ENCODE assay signal across 12 mouse cellular contexts in the genomic region with DNA sequence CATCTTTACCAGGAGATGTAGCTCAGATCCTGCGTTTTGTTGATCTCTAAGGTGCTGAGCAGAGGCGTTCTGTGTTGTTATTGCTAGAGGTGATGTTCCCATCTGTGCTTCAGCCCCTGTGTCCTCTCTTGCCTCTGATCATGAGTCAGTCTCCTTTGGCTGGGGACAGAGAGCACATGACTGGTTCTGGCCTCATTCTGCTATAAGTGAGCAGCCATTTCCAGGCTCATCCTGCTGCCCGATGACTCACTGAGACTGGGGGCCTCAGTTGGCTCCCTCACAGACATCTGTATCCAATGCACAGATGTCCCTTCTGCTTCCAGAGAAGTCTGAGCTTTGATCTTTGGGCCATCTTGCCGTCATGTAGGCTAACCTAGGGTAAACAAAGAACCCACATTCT.
A peak's percentile ranks its signal among the peaks of the same experiment; 100 is the strongest.
DNase-seq lines count a peak whose midpoint lies in the region; ATAC-seq and TF ChIP-seq lines count a peak whose summit lies in the region.
"Had no signal": no experiment of that assay in that cellular context is flagged by ENCODE, and none has a peak within 500 bp of the region (broad histone marks: within the 10 kb centered on the region; RNA-seq: fewer than 3 reads in every experiment).

No protein-coding gene starts in this region.

- H3K4me2 ChIP-seq in heart, embryonic 15.5 days = no peak overlapping the region
- no peak overlapping the region for H3K4me2 ChIP-seq in hindbrain, embryonic 13.5 days
- H3K4me2 ChIP-seq in midbrain, postnatal 0 days (ENCODE audit: low read depth, low read length, poor library complexity, severe bottlenecking) = no peak overlapping the region
- H3K4me2 ChIP-seq: liver, embryonic 11.5 days; midbrain, embryonic 12.5 days had no signal

- H3K4me3 ChIP-seq in heart, embryonic 10.5 days = no peak overlapping the region
- H3K4me3 ChIP-seq in heart, embryonic 15.5 days = no peak overlapping the region
- H3K4me3 ChIP-seq in hindbrain, embryonic 13.5 days = no peak overlapping the region
- H3K4me3 ChIP-seq in midbrain, postnatal 0 days (ENCODE audit: low read depth, low read length) = no peak overlapping the region
- H3K4me3 ChIP-seq: layer of hippocampus, adult 2 months; midbrain, embryonic 12.5 days had no signal

- H3K36me3 ChIP-seq in heart, embryonic 10.5 days = no peaks in the 10 kb centered on the region
- H3K36me3 ChIP-seq in heart, embryonic 15.5 days = no peaks in the 10 kb centered on the region
- H3K36me3 ChIP-seq in hindbrain, embryonic 13.5 days = no peaks in the 10 kb centered on the region
- no peaks in the 10 kb centered on the region for H3K36me3 ChIP-seq in midbrain, postnatal 0 days (ENCODE audit: insufficient read depth, low read length)
- H3K36me3 ChIP-seq: midbrain, embryonic 12.5 days had no signal

- no peaks in the 10 kb centered on the region for H3K4me1 ChIP-seq in heart, embryonic 10.5 days
- no peaks in the 10 kb centered on the region; the same call in 1 of the 2 replicates for H3K4me1 ChIP-seq in heart, embryonic 15.5 days (replicated peaks)
- peaks cover 2% of the 10 kb centered on the region; the same call in 1 of the 2 replicates for H3K4me1 ChIP-seq in hindbrain, embryonic 13.5 days (replicated peaks)
- no peaks in the 10 kb centered on the region for H3K4me1 ChIP-seq in midbrain, postnatal 0 days (ENCODE audit: insufficient read depth, low read length)

- peak; percentile 54 to 74 for DNase-seq in heart, adult 18-20 months
- DNase-seq in heart, embryonic 10.5 days (ENCODE audit: low spot score) = no peak
- peak; percentile 96 for DNase-seq in 3T3-L1 (ENCODE audit: low read depth, low spot score)
- DNase-seq in adrenal gland, postnatal 10 days = peak; percentile 14
- DNase-seq in spleen, postnatal 14 days (ENCODE audit: low spot score in 2 of 2) = no peak
- no peak for DNase-seq in midbrain, postnatal 0 days (ENCODE audit: low spot score)
- DNase-seq: embryo, embryonic 11 days had no signal

- TF ChIP-seq CTCF in midbrain, postnatal 0 days (IDR thresholded peaks at IDR 0.05) = no peak

- 0 out of 2 replicates have a peak, but pooled peaks have one; percentile 43 for ATAC-seq in heart, embryonic 15.5 days (replicated peaks; ENCODE audit: insufficient number of reproducible peaks, insufficient read depth, low FRiP score, low read depth)
- ATAC-seq in hindbrain, embryonic 13.5 days (ENCODE audit: low FRiP score) = no peak
- no peak for ATAC-seq in midbrain, postnatal 0 days (ENCODE audit: low FRiP score)

- H3K9me3 ChIP-seq in heart, embryonic 10.5 days = no peaks in the 10 kb centered on the region
- H3K9me3 ChIP-seq in heart, embryonic 15.5 days (replicated peaks) = no peaks in the 10 kb centered on the region
- no peaks in the 10 kb centered on the region for H3K9me3 ChIP-seq in hindbrain, embryonic 13.5 days
- H3K9me3 ChIP-seq in midbrain, postnatal 0 days (ENCODE audit: low read length) = no peaks in the 10 kb centered on the region
- H3K9me3 ChIP-seq: midbrain, embryonic 12.5 days had no signal

- H3K27me3 ChIP-seq in heart, embryonic 10.5 days (ENCODE audit: insufficient read depth, poor library complexity, severe bottlenecking) = no peaks in the 10 kb centered on the region
- no peaks in the 10 kb centered on the region for H3K27me3 ChIP-seq in heart, embryonic 15.5 days
- H3K27me3 ChIP-seq in hindbrain, embryonic 13.5 days = no peaks in the 10 kb centered on the region
- no peaks in the 10 kb centered on the region for H3K27me3 ChIP-seq in midbrain, postnatal 0 days (ENCODE audit: insufficient read depth, low read length)
- H3K27me3 ChIP-seq: midbrain, embryonic 12.5 days had no signal

- H3K9ac ChIP-seq in heart, embryonic 15.5 days = no peak overlapping the region
- no peak overlapping the region for H3K9ac ChIP-seq in hindbrain, embryonic 13.5 days
- H3K9ac ChIP-seq in midbrain, postnatal 0 days (replicated peaks; ENCODE audit: low read length, poor library complexity, severe bottlenecking) = no peak overlapping the region
- H3K9ac ChIP-seq: midbrain, embryonic 12.5 days had no signal

- no peak overlapping the region for H3K27ac ChIP-seq in heart, embryonic 10.5 days
- H3K27ac ChIP-seq in heart, embryonic 15.5 days = no peak overlapping the region
- no peak overlapping the region for H3K27ac ChIP-seq in hindbrain, embryonic 13.5 days
- H3K27ac ChIP-seq in midbrain, postnatal 0 days (ENCODE audit: low read depth, low read length) = no peak overlapping the region
- H3K27ac ChIP-seq: layer of hippocampus, adult 2 months; midbrain, embryonic 12.5 days had no signal

- 76% methylated on average over 4 of the region's 4 CpGs for WGBS in heart, embryonic 10.5 days
- 72% methylated on average over 4 of the region's 4 CpGs for WGBS in heart, embryonic 15.5 days
- 85% methylated on average over 4 of the region's 4 CpGs for WGBS in hindbrain, embryonic 13.5 days
- WGBS in midbrain, postnatal 0 days = 80% methylated on average over 4 of the region's 4 CpGs

Comparison
In these comparisons a context has a peak if more than half of its experiments do, and no peak if none do; other contexts are left out.
1. DNase-seq: peak in heart, adult 18-20 months (2 of 2), 3T3-L1 (single experiment) and adrenal gland, postnatal 10 days (single experiment); none in heart, embryonic 10.5 days (single experiment), spleen, postnatal 14 days (0 of 2) and midbrain, postnatal 0 days (single experiment).